ENCODE assay signal across 11 mouse cellular contexts in genomic region chr13:54591776-54592356, GRCm38 (mm10). TPM values are rescaled to one million over a fixed set of nuclear protein-coding genes. Genes with fewer than 3 reads are reported as not detected.
A peak's percentile ranks its signal among the peaks of the same experiment; 100 is the strongest.
DNase-seq lines count a peak whose midpoint lies in the region; ATAC-seq and TF ChIP-seq lines count a peak whose summit lies in the region.
"Had no signal": no experiment of that assay in that cellular context is flagged by ENCODE, and none has a peak within 500 bp of the region (broad histone marks: within the 10 kb centered on the region; RNA-seq: fewer than 3 reads in every experiment).

No protein-coding gene starts in this region.

- no peak for TF ChIP-seq POLR2A in CH12.LX (IDR thresholded peaks at IDR 0.05; ENCODE audit: low read depth, low read length)

- peak overlapping the region; percentile 86 for H3K4me2 ChIP-seq in heart, embryonic 14.5 days (ENCODE audit: low read length)
- peak overlapping the region; percentile 65 for H3K4me2 ChIP-seq in CH12.LX (ENCODE audit: insufficient read depth, low read depth, poor library complexity, severe bottlenecking)
- H3K4me2 ChIP-seq in embryonic facial prominence, embryonic 13.5 days, result peak overlapping the region; percentile 76; the same call in 1 of the 2 replicates
- H3K4me2 ChIP-seq in liver, embryonic 14.5 days (ENCODE audit: low read depth), result peak overlapping the region; percentile 74; the same call in 1 of the 2 replicates

- no peak overlapping the region for H3K27ac ChIP-seq in heart, embryonic 14.5 days (replicated peaks in 1 of 2; ENCODE audit: control insufficient read depth in 1 of 2, insufficient read depth in 1 of 2, low read depth in 2 of 2, low read length in 2 of 2)
- H3K27ac ChIP-seq in CH12.LX (ENCODE audit: insufficient read depth, low read depth), result no peak overlapping the region
- H3K27ac ChIP-seq in embryonic facial prominence, embryonic 13.5 days, result no peak overlapping the region
- H3K27ac ChIP-seq in liver, embryonic 14.5 days, result no peak overlapping the region

- H3K4me3 ChIP-seq in heart, embryonic 14.5 days (ENCODE audit: control insufficient read depth in 1 of 2, insufficient read depth in 1 of 2, low read depth in 1 of 2, low read length in 2 of 2), result no peak overlapping the region
- no peak overlapping the region for H3K4me3 ChIP-seq in CH12.LX (replicated peaks in 1 of 3; ENCODE audit: low read depth in 2 of 3, low read length in 2 of 3, poor library complexity in 1 of 3)
- H3K4me3 ChIP-seq in embryonic facial prominence, embryonic 13.5 days, result no peak overlapping the region
- no peak overlapping the region for H3K4me3 ChIP-seq in liver, embryonic 14.5 days (ENCODE audit: insufficient read depth in 1 of 2, low read depth in 2 of 2, low read length in 2 of 2)

- no peak overlapping the region for H3K9ac ChIP-seq in heart, embryonic 14.5 days (ENCODE audit: low read length)
- no peak overlapping the region for H3K9ac ChIP-seq in CH12.LX (ENCODE audit: insufficient read depth, low read depth)
- H3K9ac ChIP-seq in embryonic facial prominence, embryonic 13.5 days, result no peak overlapping the region
- peak overlapping the region; percentile 92; the same call in 1 of the 2 replicates for H3K9ac ChIP-seq in liver, embryonic 14.5 days (replicated peaks)

- peaks cover 44% of the 10 kb centered on the region for H3K36me3 ChIP-seq in heart, embryonic 14.5 days (ENCODE audit: control insufficient read depth, insufficient read depth, low read length)
- peaks cover 8 to 70% of the 10 kb centered on the region in 2 experiments for H3K36me3 ChIP-seq in CH12.LX (replicated peaks in 1 of 2; ENCODE audit: control insufficient read depth in 1 of 2, insufficient read depth in 1 of 2, low read length in 1 of 2)
- H3K36me3 ChIP-seq in embryonic facial prominence, embryonic 13.5 days, result peaks cover 33% of the 10 kb centered on the region
- H3K36me3 ChIP-seq in liver, embryonic 14.5 days (replicated peaks; ENCODE audit: control insufficient read depth, insufficient read depth, low read depth), result peaks cover 9% of the 10 kb centered on the region

- in situ Hi-C loops in CH12.LX (cut with MboI; ENCODE audit: low pct_ligation_motif_present, low pct_unique_long_range_greater_than_20kb, low sequenced_read_pairs), result no loop called here

- peaks cover 19 to 29% of the 10 kb centered on the region in 2 experiments for H3K4me1 ChIP-seq in heart, embryonic 14.5 days (ENCODE audit: control insufficient read depth in 2 of 2, insufficient read depth in 2 of 2, low read length in 2 of 2)
- H3K4me1 ChIP-seq in CH12.LX (ENCODE audit: control insufficient read depth in 1 of 2, insufficient read depth in 2 of 2), result peaks cover 7 to 30% of the 10 kb centered on the region in 2 experiments
- H3K4me1 ChIP-seq in embryonic facial prominence, embryonic 13.5 days, result peaks cover 28% of the 10 kb centered on the region
- H3K4me1 ChIP-seq in liver, embryonic 14.5 days (replicated peaks; ENCODE audit: control insufficient read depth in 2 of 2, insufficient read depth in 2 of 2, low read length in 1 of 2), result peaks cover 6 to 12% of the 10 kb centered on the region in 2 experiments; a peak in 2 of 4 replicates

- H3K79me2 ChIP-seq in CH12.LX (replicated peaks; ENCODE audit: control insufficient read depth, extremely low read depth, insufficient read depth, poor library complexity, severe bottlenecking), result peaks cover 28% of the 10 kb centered on the region

- TF ChIP-seq EP300 in CH12.LX (IDR thresholded peaks at IDR 0.05; ENCODE audit: low read length), result no peak
- no peak for TF ChIP-seq EP300 in liver, embryonic 14.5 days (IDR thresholded peaks at IDR 0.05; ENCODE audit: low read depth)

- H3K27me3 ChIP-seq in heart, embryonic 14.5 days (ENCODE audit: control insufficient read depth, insufficient read depth, low read length), result no peaks in the 10 kb centered on the region
- H3K27me3 ChIP-seq in CH12.LX (replicated peaks), result no peaks in the 10 kb centered on the region
- H3K27me3 ChIP-seq in embryonic facial prominence, embryonic 13.5 days, result no peaks in the 10 kb centered on the region
- H3K27me3 ChIP-seq in liver, embryonic 14.5 days (ENCODE audit: control insufficient read depth, insufficient read depth, low read length), result no peaks in the 10 kb centered on the region

- no peaks in the 10 kb centered on the region for H3K9me3 ChIP-seq in heart, embryonic 14.5 days (ENCODE audit: control insufficient read depth, low read length)
- no peaks in the 10 kb centered on the region for H3K9me3 ChIP-seq in CH12.LX (replicated peaks; ENCODE audit: low read length)
- no peaks in the 10 kb centered on the region for H3K9me3 ChIP-seq in embryonic facial prominence, embryonic 13.5 days
- no peaks in the 10 kb centered on the region for H3K9me3 ChIP-seq in liver, embryonic 14.5 days (ENCODE audit: control insufficient read depth, low read length)

- WGBS in heart, embryonic 14.5 days, result 87% methylated on average over 8 of the region's 8 CpGs
- WGBS in embryonic facial prominence, embryonic 13.5 days, result 89% methylated on average over 8 of the region's 8 CpGs
- WGBS in liver, embryonic 14.5 days (ENCODE audit: insufficient replicate concordance), result 80% methylated on average over 8 of the region's 8 CpGs

- no peak for DNase-seq in heart, adult 9 months (ENCODE audit: low spot score in 2 of 2)
- DNase-seq in CH12.LX (ENCODE audit: extremely low read depth), result no peak
- DNase-seq in liver, embryonic 14.5 days (ENCODE audit: low read depth in 3 of 3, low spot score in 3 of 3), result no peak
- DNase-seq in left cerebral cortex, adult 8-10 months (ENCODE audit: low spot score in 2 of 2), result no peak
- DNase-seq: adrenal gland, postnatal 25 days; embryo, embryonic 11 days; gastrocnemius, postnatal 36 days; thymus, postnatal 36 days had no signal

- no peak for TF ChIP-seq CTCF in CH12.LX (conservative IDR thresholded peaks at IDR 0.05 in 1 of 2, IDR thresholded peaks at IDR 0.05 in 1 of 2; ENCODE audit: low read depth in 2 of 2, low read length in 2 of 2)
- TF ChIP-seq CTCF in liver, embryonic 14.5 days (IDR thresholded peaks at IDR 0.05; ENCODE audit: low read depth), result no peak

- no peak for TF ChIP-seq RAD21 in CH12.LX (IDR thresholded peaks at IDR 0.05; ENCODE audit: low read depth, low read length)

- no peak for ATAC-seq in heart, embryonic 14.5 days (ENCODE audit: insufficient number of reproducible peaks, insufficient read depth, low FRiP score, low read depth)
- ATAC-seq in embryonic facial prominence, embryonic 13.5 days (ENCODE audit: insufficient number of reproducible peaks, insufficient read depth, low FRiP score, low TSS enrichment, low read depth), result no peak
- no peak for ATAC-seq in liver, embryonic 14.5 days (ENCODE audit: insufficient read depth)
- no peak for ATAC-seq in cerebellum, adult (ENCODE audit: insufficient number of reproducible peaks, low FRiP score, low TSS enrichment)

- dilution Hi-C loops in CH12.LX (cut with MboI; ENCODE audit: extremely low pct_ligation_motif_present, extremely low pct_unique_long_range_greater_than_20kb, low sequenced_read_pairs), result no loop called here

RNA-seq across cellular contexts. Expression of gene Higd2a, which starts 1.9 kb away (rescaled TPM):
- 318 and 319 TPM in 2 replicates for polyA plus RNA-seq in heart, embryonic 14.5 days (2014; fragmentation: Nextera tagmentation; extraction: Ambion mirVana)
- 75.7 and 86.0 TPM in 2 replicates for total RNA-seq in CH12.LX (2012; rRNA removed)
- total RNA-seq in CH12.LX (2014; rRNA removed), result 44.2 and 51.6 TPM in 2 replicates
- polyA plus RNA-seq in CH12.LX (2012; ENCODE audit: insufficient read length, low read depth), result 89.8 and 106 TPM in 2 replicates
- polyA plus RNA-seq in embryonic facial prominence, embryonic 13.5 days (2015; fragmentation: Nextera tagmentation; extraction: Ambion mirVana), result 168 and 183 TPM in 2 replicates
- polyA plus RNA-seq in liver, embryonic 14.5 days (2012; rRNA removed), result 55.7 and 57.7 TPM in 2 replicates
- 112 and 113 TPM in 2 replicates for polyA plus RNA-seq in liver, embryonic 14.5 days (2014; fragmentation: Nextera tagmentation; extraction: Ambion mirVana)
- 100 to 1,000 TPM; 134 to 142 (median 140) TPM for total RNA-seq in left cerebral cortex, adult 8-10 months (2022)

RNA-seq across cellular contexts. Expression of gene Nop16, which starts 2.0 kb away (rescaled TPM):
- 46.5 and 48.9 TPM in 2 replicates for polyA plus RNA-seq in heart, embryonic 14.5 days (2014; fragmentation: Nextera tagmentation; extraction: Ambion mirVana)
- total RNA-seq in CH12.LX (2012; rRNA removed) (100 and 137 TPM in 2 replicates), CH12.LX (2014; rRNA removed) (127 and 132 TPM in 2 replicates)
- polyA plus RNA-seq in CH12.LX (2012; ENCODE audit: insufficient read length, low read depth), result 187 and 197 TPM in 2 replicates
- 97.5 and 113 TPM in 2 replicates for polyA plus RNA-seq in embryonic facial prominence, embryonic 13.5 days (2015; fragmentation: Nextera tagmentation; extraction: Ambion mirVana)
- polyA plus RNA-seq in liver, embryonic 14.5 days (2012; rRNA removed), result 16.6 and 26.3 TPM in 2 replicates
- polyA plus RNA-seq in liver, embryonic 14.5 days (2014; fragmentation: Nextera tagmentation; extraction: Ambion mirVana), result 20.6 and 25.9 TPM in 2 replicates
- total RNA-seq in left cerebral cortex, adult 8-10 months (2022), result 10 to 100 TPM; 17.2 to 23.0 (median 20.3) TPM

RNA-seq across cellular contexts. Expression of gene Arl10, which starts 17.1 kb away (rescaled TPM):
- 16.1 and 19.2 TPM in 2 replicates for polyA plus RNA-seq in heart, embryonic 14.5 days (2014; fragmentation: Nextera tagmentation; extraction: Ambion mirVana)
- 14.6 and 17.4 TPM in 2 replicates for total RNA-seq in CH12.LX (2012; rRNA removed)
- total RNA-seq in CH12.LX (2014; rRNA removed), result 1.7 TPM in 2 replicates
- 2.5 and 2.9 TPM in 2 replicates for polyA plus RNA-seq in CH12.LX (2012; ENCODE audit: insufficient read length, low read depth)
- polyA plus RNA-seq in embryonic facial prominence, embryonic 13.5 days (2015; fragmentation: Nextera tagmentation; extraction: Ambion mirVana), result 31.0 and 33.8 TPM in 2 replicates
- 5.6 and 6.8 TPM in 2 replicates for polyA plus RNA-seq in liver, embryonic 14.5 days (2012; rRNA removed)
- 4.2 and 4.9 TPM in 2 replicates for polyA plus RNA-seq in liver, embryonic 14.5 days (2014; fragmentation: Nextera tagmentation; extraction: Ambion mirVana)
- total RNA-seq in left cerebral cortex, adult 8-10 months (2022), result 10 to 100 TPM; 21.7 to 37.2 (median 27.8) TPM

RNA-seq across cellular contexts. Expression of gene Cltb, which starts 19.3 kb away (rescaled TPM):
- 37.9 and 45.0 TPM in 2 replicates for polyA plus RNA-seq in heart, embryonic 14.5 days (2014; fragmentation: Nextera tagmentation; extraction: Ambion mirVana)
- 17.9 and 18.9 TPM in 2 replicates for total RNA-seq in CH12.LX (2012; rRNA removed)
- 9.2 and 10.2 TPM in 2 replicates for total RNA-seq in CH12.LX (2014; rRNA removed)
- 19.5 and 27.2 TPM in 2 replicates for polyA plus RNA-seq in CH12.LX (2012; ENCODE audit: insufficient read length, low read depth)
- polyA plus RNA-seq in embryonic facial prominence, embryonic 13.5 days (2015; fragmentation: Nextera tagmentation; extraction: Ambion mirVana), result 38.0 and 39.1 TPM in 2 replicates
- polyA plus RNA-seq in liver, embryonic 14.5 days (2012; rRNA removed), result 11.1 and 15.2 TPM in 2 replicates
- polyA plus RNA-seq in liver, embryonic 14.5 days (2014; fragmentation: Nextera tagmentation; extraction: Ambion mirVana), result 30.6 and 33.3 TPM in 2 replicates
- total RNA-seq in left cerebral cortex, adult 8-10 months (2022), result 100 to 1,000 TPM; 271 to 315 (median 292) TPM

RNA-seq across cellular contexts. Expression of gene 4833439L19Rik, which starts 26.6 kb away (rescaled TPM):
- 123 and 128 TPM in 2 replicates for polyA plus RNA-seq in heart, embryonic 14.5 days (2014; fragmentation: Nextera tagmentation; extraction: Ambion mirVana)
- 25.0 and 26.4 TPM in 2 replicates for total RNA-seq in CH12.LX (2012; rRNA removed)
- 23.1 and 23.5 TPM in 2 replicates for total RNA-seq in CH12.LX (2014; rRNA removed)
- 23.0 and 23.5 TPM in 2 replicates for polyA plus RNA-seq in CH12.LX (2012; ENCODE audit: insufficient read length, low read depth)
- polyA plus RNA-seq in embryonic facial prominence, embryonic 13.5 days (2015; fragmentation: Nextera tagmentation; extraction: Ambion mirVana), result 150 and 153 TPM in 2 replicates
- polyA plus RNA-seq in liver, embryonic 14.5 days (2012; rRNA removed), result 22.2 TPM in 2 replicates
- polyA plus RNA-seq in liver, embryonic 14.5 days (2014; fragmentation: Nextera tagmentation; extraction: Ambion mirVana), result 36.1 and 45.1 TPM in 2 replicates
- 100 to 1,000 TPM; 122 to 141 (median 126) TPM for total RNA-seq in left cerebral cortex, adult 8-10 months (2022)
